Mouse (Mus musculus) ES-E14 (cell line): ENCODE measurements around the gene Msi2. TPM values are rescaled to one million over a fixed set of nuclear protein-coding genes. Genes with fewer than 3 reads are reported as not detected.

Source experiments
- DNase-seq: peaks from one replicate; pipeline ENCODE4 v3.0.0-alpha.2; 2013; ENCODE audit warnings: low read depth, low spot score
- H3K27ac ChIP-seq: 2 replicates; pipeline ENCODE4 v1.5.1; 2012; ENCODE audit warnings: low read depth, mild to moderate bottlenecking, low read length, moderate library complexity, mixed read lengths; ENCODE audit not compliant: poor library complexity, insufficient read depth, severe bottlenecking
- H3K36me3 ChIP-seq: 2 replicates; pipeline ENCODE4 v1.6.1; 2012; ENCODE audit warnings: mild to moderate bottlenecking, low read length, moderate library complexity, mixed read lengths; ENCODE audit not compliant: control insufficient read depth, poor library complexity, insufficient read depth, severe bottlenecking
- H3K4me1 ChIP-seq, 2 experiments: fragments of 150-350 bp in 1 of 2; sonication (generic) in 1 of 2; 2 replicates each; pipeline ENCODE4 v1.6.1; 2012; ENCODE audit warnings: low read length in 2 of 2, mild to moderate bottlenecking in 1 of 2, mixed read lengths in 1 of 2; ENCODE audit not compliant: control insufficient read depth in 2 of 2, insufficient read depth in 2 of 2, poor library complexity in 1 of 2
- H3K4me3 ChIP-seq, 2 experiments: fragments of 150-350 bp in 1 of 2; sonication (generic) in 1 of 2; 2 replicates each; pipeline ENCODE4 v1.5.1; 2012; ENCODE audit warnings: low read length in 2 of 2, low read depth in 1 of 2, mild to moderate bottlenecking in 1 of 2, mixed read lengths in 1 of 2; ENCODE audit not compliant: insufficient read depth in 1 of 2, poor library complexity in 1 of 2, severe bottlenecking in 1 of 2
- H3K9ac ChIP-seq: 2 replicates; pipeline ENCODE4 v1.6.1; 2012; ENCODE audit warnings: low read depth, mild to moderate bottlenecking, low read length, mixed read lengths; ENCODE audit not compliant: poor library complexity, insufficient read depth, severe bottlenecking
- H3K9me3 ChIP-seq: fragments of 150-350 bp; sonication (generic); 2 replicates; pipeline ENCODE4 v1.6.1; 2012; ENCODE audit warnings: low read depth, mild to moderate bottlenecking, low read length; ENCODE audit not compliant: control insufficient read depth, insufficient read depth
- CHD2 ChIP-seq: IDR thresholded peaks from 2 replicates; pipeline ENCODE4 v1.6.1; 2014; ENCODE audit warnings: mild to moderate bottlenecking, low read depth, low read length, inconsistent platforms
- HCFC1 ChIP-seq: IDR thresholded peaks from 2 replicates; pipeline ENCODE4 v1.6.1; 2012; ENCODE audit warnings: low read length, inconsistent platforms, borderline replicate concordance; ENCODE audit not compliant: insufficient read depth
- MAFK ChIP-seq: IDR thresholded peaks from 2 replicates; pipeline ENCODE4 v1.6.1; 2014; ENCODE audit warnings: mild to moderate bottlenecking, low read depth, low read length, inconsistent platforms; ENCODE audit not compliant: insufficient read depth
- ZC3H11A ChIP-seq: IDR thresholded peaks from 2 replicates; pipeline ENCODE4 v1.6.1; 2012; ENCODE audit warnings: low read depth, mild to moderate bottlenecking, inconsistent platforms, low read length, borderline replicate concordance
- ZNF384 ChIP-seq: IDR thresholded peaks from 2 replicates; pipeline ENCODE4 v1.6.1; 2012; ENCODE audit warnings: low read depth, low read length, inconsistent platforms
- in situ Hi-C, 2 experiments: fragments of 600-800 bp; cut with MboI; formaldehyde crosslinking; loops; one replicate each; pipeline ENCODE4 v1.15.1; 2025; ENCODE audit warnings: low sequenced_read_pairs in 2 of 2, inconsistent platforms in 1 of 2; ENCODE audit not compliant: unreplicated experiment in 2 of 2
- total RNA-seq: library from RNA; depleted of rRNA; stranded (reverse); fragments of 300-350 nt; gene quantifications from 2 replicates; pipeline ENCODE4 v1.2.3, GENCODE M21; 2012

The Msi2 gene
- total RNA-seq, 1 experiment: 66.4 TPM

DNA sequence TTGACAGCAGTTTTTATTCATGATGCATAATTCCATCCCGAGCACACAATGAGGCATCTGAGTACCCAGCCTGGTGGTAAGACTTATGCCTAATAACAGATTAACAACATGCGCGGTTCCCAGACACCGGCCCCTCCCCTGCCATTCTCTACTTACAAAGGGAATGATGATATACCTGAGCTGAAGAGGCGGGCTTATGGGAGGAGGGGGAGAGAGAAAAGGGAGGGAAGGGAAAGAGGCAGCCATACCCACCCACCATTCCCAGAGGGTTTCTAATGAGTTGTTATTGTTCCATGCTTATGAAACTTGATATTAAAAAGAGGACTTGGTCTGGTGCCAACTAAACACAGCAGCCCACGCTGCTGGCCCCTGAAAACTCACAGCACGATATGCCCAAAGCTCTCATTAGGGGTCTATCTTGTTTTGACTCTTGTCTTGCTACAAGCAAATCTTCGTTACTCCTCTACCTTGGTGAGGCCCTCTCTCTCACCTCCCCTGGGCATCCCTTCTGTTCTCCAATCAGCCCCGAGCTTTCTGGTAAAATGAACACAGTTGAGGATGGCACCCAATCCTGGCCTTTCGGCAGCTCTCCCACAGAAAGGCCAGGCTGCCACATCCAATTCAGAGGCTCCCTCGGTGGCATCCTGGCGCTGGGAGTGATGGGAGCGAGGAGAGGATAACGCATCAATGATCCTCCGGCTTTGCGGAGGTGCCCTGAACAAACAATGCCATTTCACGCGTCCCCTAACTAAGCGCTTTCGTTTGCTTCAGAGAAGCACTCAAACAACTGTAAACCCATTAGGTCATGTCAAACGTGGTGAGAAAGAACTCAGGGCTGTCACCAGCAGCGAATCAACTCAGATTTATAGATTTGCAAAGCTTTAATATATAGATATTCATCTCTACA, 286.7 kb downstream of the Msi2 start:
- Histone ChIP-seq H3K27ac (no peak overlapping the region), H3K9me3 (no peaks in the 10 kb centered on the region), H3K4me1 (peaks cover 0 to 3% of the 10 kb centered on the region in 2 experiments; a peak in 1 of 4 replicates), H3K9ac (no peak overlapping the region), H3K36me3 (no peaks in the 10 kb centered on the region), H3K4me3 (no peak overlapping the region)
- TF ChIP-seq ZNF384 (no peak), HCFC1 (no peak), ZC3H11A (no peak), MAFK (no peak), CHD2 (no peak)
- in situ Hi-C loops: no loop called here
- DNase-seq: no peak

DNA sequence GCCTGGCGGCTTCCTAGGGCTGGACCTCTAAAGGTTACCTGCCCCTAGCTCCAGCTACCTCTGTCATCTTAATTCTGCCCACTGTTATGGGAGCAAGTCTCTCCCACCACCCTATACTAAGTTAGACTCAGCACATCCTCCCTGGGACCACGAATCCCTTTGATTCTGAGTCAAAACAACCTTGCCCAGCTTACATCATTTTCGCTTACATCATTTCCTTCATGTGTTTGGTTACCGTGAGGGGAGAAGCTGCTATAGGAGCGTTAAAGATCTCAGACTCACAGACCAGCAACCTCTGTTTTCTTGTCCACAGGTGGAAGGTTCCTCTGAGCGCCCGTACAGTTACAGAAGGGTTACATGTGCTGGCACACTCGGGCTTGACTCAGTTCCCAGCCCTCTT, 288.0 kb downstream of the Msi2 start:
- DNase-seq: no peak
- in situ Hi-C loops: no loop called here
- Histone ChIP-seq H3K4me1 (peaks cover 3 to 9% of the 10 kb centered on the region in 2 experiments; a peak in 3 of 4 replicates), H3K4me3 (no peak overlapping the region), H3K9me3 (no peaks in the 10 kb centered on the region), H3K36me3 (no peaks in the 10 kb centered on the region), H3K27ac (no peak overlapping the region), H3K9ac (no peak overlapping the region)
- no peak for TF ChIP-seq MAFK
- TF ChIP-seq HCFC1: no peak
- no peak for TF ChIP-seq CHD2
- TF ChIP-seq ZNF384: no peak
- TF ChIP-seq ZC3H11A: no peak

DNA sequence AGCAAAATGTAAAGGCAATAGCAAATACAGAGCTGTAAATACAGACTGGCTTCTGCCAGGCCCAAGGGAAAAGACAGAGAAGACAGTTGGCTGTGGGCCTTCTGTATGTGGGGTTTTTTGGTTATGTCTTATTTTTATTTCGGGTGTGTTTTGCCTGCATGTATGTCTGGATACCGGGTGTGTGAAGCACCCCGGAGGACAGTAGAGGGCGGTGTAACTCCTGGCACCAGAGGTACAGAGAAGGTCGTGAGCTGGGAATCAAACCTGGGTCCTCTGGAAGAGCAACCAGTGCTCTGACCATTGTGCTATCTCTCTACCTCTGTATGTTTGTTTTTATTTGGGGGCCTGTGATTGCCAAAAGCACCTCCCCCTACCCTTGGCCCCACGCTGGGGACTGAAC, 288.6 kb downstream of the Msi2 start:
- TF ChIP-seq MAFK: no peak
- no peak for TF ChIP-seq HCFC1
- no peak for TF ChIP-seq CHD2
- no peak for TF ChIP-seq ZNF384
- no peak for TF ChIP-seq ZC3H11A
- Histone ChIP-seq H3K9ac (no peak overlapping the region), H3K4me3 (no peak overlapping the region), H3K36me3 (no peaks in the 10 kb centered on the region), H3K4me1 (peaks cover 8 to 14% of the 10 kb centered on the region in 2 experiments), H3K27ac (no peak overlapping the region), H3K9me3 (no peaks in the 10 kb centered on the region)
- DNase-seq: no peak
- in situ Hi-C loops: no loop called here

DNA sequence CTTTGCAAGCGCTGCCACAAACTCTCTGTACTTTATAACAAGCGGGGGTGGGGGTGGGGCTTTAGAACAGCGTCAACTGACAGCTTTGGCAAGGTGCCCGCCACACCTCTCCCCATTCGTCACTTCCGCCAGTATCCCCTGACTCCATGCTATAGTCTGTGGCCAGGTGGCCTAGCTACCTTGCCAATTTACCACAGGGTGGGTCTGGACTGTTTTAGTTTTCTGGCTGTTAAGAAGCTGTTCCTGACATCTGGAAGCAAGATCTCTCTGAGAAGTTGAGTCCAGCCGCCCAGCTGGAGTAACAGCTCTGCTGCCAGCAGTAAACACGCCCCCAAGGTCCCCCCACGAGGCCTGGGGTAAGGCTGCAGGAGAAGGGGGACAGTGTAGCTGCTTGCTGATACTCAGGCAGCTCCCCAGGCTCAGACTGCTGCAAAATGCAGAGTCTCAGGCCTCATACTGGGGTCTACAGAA, 292.6 kb downstream of the Msi2 start:
- in situ Hi-C loops: no loop called here
- Histone ChIP-seq H3K9ac (no peak overlapping the region), H3K27ac (no peak overlapping the region), H3K4me1 (peaks cover 12 to 14% of the 10 kb centered on the region in 2 experiments), H3K4me3 (no peak overlapping the region), H3K36me3 (no peaks in the 10 kb centered on the region), H3K9me3 (no peaks in the 10 kb centered on the region)
- DNase-seq: no peak
- TF ChIP-seq ZC3H11A (no peak), CHD2 (no peak), HCFC1 (no peak), ZNF384 (no peak), MAFK (no peak)
